In the genomic region with DNA sequence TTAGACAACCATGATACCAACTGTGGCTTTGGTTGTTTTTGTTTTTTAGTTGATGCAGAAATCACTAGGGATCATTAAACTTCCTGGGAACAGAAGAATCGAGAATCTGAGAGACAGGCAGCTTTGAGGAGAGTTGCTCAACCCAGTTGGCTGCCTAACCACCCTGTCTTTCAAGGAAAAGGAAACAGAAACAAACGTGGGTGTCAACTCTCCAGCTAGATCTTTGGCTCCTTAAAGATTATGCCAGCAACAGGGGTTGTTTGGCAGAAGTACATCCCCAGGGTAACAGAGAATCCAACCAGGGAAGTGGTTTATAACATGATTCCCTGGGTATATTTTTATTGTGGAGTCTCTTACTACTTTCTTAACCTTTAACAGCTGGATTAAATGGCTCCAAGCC, we compare ENCODE assay signal across 17 mouse cellular contexts. TPM values are rescaled to one million over a fixed set of nuclear protein-coding genes. Genes with fewer than 3 reads are reported as not detected.
A peak's percentile ranks its signal among the peaks of the same experiment; 100 is the strongest.
DNase-seq lines count a peak whose midpoint lies in the region; ATAC-seq lines count a peak whose summit lies in the region.
"Had no signal": no experiment of that assay in that cellular context is flagged by ENCODE, and none has a peak within 500 bp of the region (broad histone marks: within the 10 kb centered on the region; RNA-seq: fewer than 3 reads in every experiment).

No protein-coding gene starts in this region.

- H3K4me2 ChIP-seq in heart, embryonic 12.5 days = no peak overlapping the region
- H3K4me2 ChIP-seq: embryonic facial prominence, embryonic 12.5 days; heart, embryonic 13.5 days; lung, embryonic 15.5 days; midbrain, embryonic 13.5 days had no signal

- H3K27ac ChIP-seq in heart, embryonic 12.5 days (ENCODE audit: poor library complexity, severe bottlenecking) = no peak overlapping the region
- peak overlapping the region; percentile 47 for H3K27ac ChIP-seq in macrophage
- H3K27ac ChIP-seq: embryonic facial prominence, embryonic 12.5 days; heart, embryonic 13.5 days; hindbrain, embryonic 10.5 days; lung, embryonic 15.5 days; midbrain, embryonic 13.5 days had no signal

- no peaks in the 10 kb centered on the region for H3K4me1 ChIP-seq in heart, embryonic 12.5 days (replicated peaks)
- H3K4me1 ChIP-seq: embryonic facial prominence, embryonic 12.5 days; heart, embryonic 13.5 days; hindbrain, embryonic 10.5 days; lung, embryonic 15.5 days; midbrain, embryonic 13.5 days had no signal

- no peak overlapping the region for H3K4me3 ChIP-seq in heart, embryonic 12.5 days
- H3K4me3 ChIP-seq in macrophage (ENCODE audit: inconsistent target) = no peak overlapping the region
- H3K4me3 ChIP-seq: embryonic facial prominence, embryonic 12.5 days; heart, embryonic 13.5 days; hindbrain, embryonic 10.5 days; lung, embryonic 15.5 days; midbrain, embryonic 13.5 days had no signal

- H3K9me3 ChIP-seq in heart, embryonic 12.5 days (replicated peaks) = 0 out of 2 replicates have a peak, but pooled peaks cover 6% of the 10 kb centered on the region
- H3K9me3 ChIP-seq: embryonic facial prominence, embryonic 12.5 days; heart, embryonic 13.5 days; hindbrain, embryonic 10.5 days; lung, embryonic 15.5 days; midbrain, embryonic 13.5 days had no signal

- no peaks in the 10 kb centered on the region for H3K27me3 ChIP-seq in heart, embryonic 12.5 days (replicated peaks)
- H3K27me3 ChIP-seq: embryonic facial prominence, embryonic 12.5 days; heart, embryonic 13.5 days; lung, embryonic 15.5 days; midbrain, embryonic 13.5 days had no signal

- no peaks in the 10 kb centered on the region for H3K36me3 ChIP-seq in heart, embryonic 12.5 days
- no peaks in the 10 kb centered on the region for H3K36me3 ChIP-seq in macrophage (ENCODE audit: inconsistent target)
- H3K36me3 ChIP-seq: embryonic facial prominence, embryonic 12.5 days; heart, embryonic 13.5 days; hindbrain, embryonic 10.5 days; lung, embryonic 15.5 days; midbrain, embryonic 13.5 days had no signal

- no peaks in the 10 kb centered on the region for H3K79me2 ChIP-seq in macrophage (ENCODE audit: inconsistent target)

- ATAC-seq in heart, embryonic 12.5 days (ENCODE audit: insufficient number of reproducible peaks, low FRiP score) = no peak
- ATAC-seq: midbrain, embryonic 13.5 days had no signal

- WGBS in heart, embryonic 12.5 days = 46% methylated on average over 2 of the region's 2 CpGs
- 13% methylated on average over 2 of the region's 2 CpGs for WGBS in macrophage (ENCODE audit: missing documents)

- DNase-seq in heart, adult 8-10 months (ENCODE audit: low spot score) = peak; percentile 33
- DNase-seq in 3T3-L1 (ENCODE audit: low read depth, low spot score) (peak; percentile 83), NIH3T3 (ENCODE audit: low read depth) (peak; percentile 84)
- DNase-seq in spleen, postnatal 10 days (ENCODE audit: low spot score in 2 of 2) = no peak
- no peak for DNase-seq in adrenal gland, postnatal 36 days
- DNase-seq: cerebellum, adult 2 months; kidney, postnatal 10 days; right cerebral cortex, adult 18-20 months had no signal

- H3K9ac ChIP-seq in heart, embryonic 12.5 days = no peak overlapping the region
- H3K9ac ChIP-seq: embryonic facial prominence, embryonic 12.5 days; heart, embryonic 13.5 days; lung, embryonic 15.5 days; midbrain, embryonic 13.5 days had no signal

RNA-seq across cellular contexts. Expression of gene Plac8, which starts 15.6 kb away (rescaled TPM):
- 1 to 10 TPM in 3 of 4 experiments, under 1 TPM in 1; 0.50 to 2.1 (median 1.1) TPM for total RNA-seq in heart, adult 8-10 months (2022)
- polyA plus RNA-seq in heart, embryonic 12.5 days (2016; fragmentation: Nextera tagmentation; extraction: Ambion mirVana) = 3.8 and 4.5 TPM in 2 replicates
- 1 to 10 TPM in 13 of 26 experiments, not detected in 13; 1.9 to 9.7 (median 6.0) TPM for total RNA-seq in macrophage (2018; cell fraction: chromatin; rRNA removed)
- total RNA-seq in macrophage (2018; cell fraction: cytosol; rRNA removed) = 100 to 1,000 TPM in 3 of 26 experiments, 10 to 100 TPM in 22, 1 to 10 TPM in 1; 9.9 to 164 (median 40.4) TPM
- total RNA-seq in macrophage (2018; cell fraction: nucleus; rRNA removed) = 10 to 100 TPM in 13 of 26 experiments, 1 to 10 TPM in 12, not detected in 1; 1.4 to 70.4 (median 11.0) TPM
- polyA plus RNA-seq in macrophage (2018) = 5.2 to 21.7 TPM (median 7.8 TPM) in 3 replicates
- 10 to 100 TPM in 1 of 2 experiments, 1 to 10 TPM in 1; 7.7 to 15.9 TPM for total RNA-seq in adrenal gland, postnatal 36 days (2021)
- total RNA-seq: layer of hippocampus, postnatal 10 days; left cerebral cortex, postnatal 10 days had no signal
- polyA plus RNA-seq: midbrain, embryonic 13.5 days had no signal

Comparison
In these comparisons a context has a peak if more than half of its experiments do, and no peak if none do; other contexts are left out.
1. DNase-seq: peak in heart, adult 8-10 months (single experiment), 3T3-L1 (single experiment) and NIH3T3 (single experiment); none in spleen, postnatal 10 days (0 of 2) and adrenal gland, postnatal 36 days (0 of 2).